Mouse (Mus musculus) myocyte (in vitro differentiated cells): ENCODE measurements around the gene Tbc1d2.

Source experiments
- MYOG ChIP-seq, 3 experiments: IDR thresholded peaks; one replicate each; pipeline ENCODE4 v1.6.1; 2011; ENCODE audit warnings: control low read depth in 2 of 3, low read depth in 2 of 3, mild to moderate bottlenecking in 2 of 3; ENCODE audit not compliant: insufficient read length in 2 of 3, control insufficient read depth in 1 of 3, insufficient read depth in 1 of 3
- POLR2A ChIP-seq: IDR thresholded peaks from one replicate; pipeline ENCODE4 v1.6.1; 2011; ENCODE audit warnings: low read depth, mild to moderate bottlenecking, control low read depth, moderate library complexity; ENCODE audit not compliant: insufficient read length

- TF ChIP-seq POLR2A (no peak), MYOG (IDR thresholded peaks at IDR 0.05; ENCODE audit: control insufficient read depth in 1 of 3, insufficient read depth in 1 of 3, insufficient read length in 2 of 3, low read depth in 2 of 3) (no peak)
Measured at GRCm38 (mm10) chr4:46630390-46630789, 19.6 kb downstream of the Tbc1d2 start.
